Mouse (Mus musculus) small intestine, adult 2 months (tissue): ENCODE measurements around the gene Serpinb1a.

Experiments
- CTCF ChIP-seq: fragments of 200-500 bp; IDR thresholded peaks from 2 replicates; pipeline ENCODE4 v1.5.1; 2012; ENCODE audit warnings: low read depth, mild to moderate bottlenecking, control low read depth, inconsistent platforms, low read length, moderate library complexity, mixed read lengths; ENCODE audit not compliant: insufficient replicate concordance, insufficient read length; ENCODE audit errors: extremely low read depth
- POLR2A ChIP-seq: fragments of 200-500 bp; IDR thresholded peaks from 2 replicates; pipeline ENCODE4 v1.6.1; 2012; ENCODE audit warnings: low read depth, mild to moderate bottlenecking, control low read depth, inconsistent platforms, low read length, moderate library complexity

DNA sequence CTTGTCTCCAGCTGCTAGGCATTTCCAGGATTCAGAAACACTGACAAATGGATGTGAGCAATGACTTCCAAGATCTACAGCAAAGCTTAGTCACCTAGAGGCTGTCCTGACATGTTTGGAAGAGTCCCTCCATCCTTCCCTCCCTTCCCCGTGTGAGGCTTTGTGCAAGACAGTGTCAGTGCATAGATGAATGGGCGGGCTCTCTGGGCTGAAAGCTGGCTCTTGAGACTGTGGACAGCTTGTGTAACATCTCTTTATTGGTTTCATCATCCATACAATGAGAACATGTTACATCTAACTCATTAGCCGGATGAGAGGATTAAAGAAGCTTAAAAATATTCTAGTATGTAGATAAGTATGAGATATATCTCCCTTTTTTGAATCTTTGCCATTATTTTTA is 18.2 kb downstream of the Serpinb1a start:
- TF ChIP-seq POLR2A (no peak), CTCF (no peak)
